Mouse (Mus musculus): Measurements from ENCODE around the gene Sqstm1. TPM values are rescaled to one million over a fixed set of nuclear protein-coding genes. Genes with fewer than 3 reads are reported as not detected.
A peak's percentile ranks its signal among the peaks of the same experiment; 100 is the strongest.

The Sqstm1 gene
- polyA plus RNA-seq, 1 experiment from 2014 or later = 226 TPM

DNA sequence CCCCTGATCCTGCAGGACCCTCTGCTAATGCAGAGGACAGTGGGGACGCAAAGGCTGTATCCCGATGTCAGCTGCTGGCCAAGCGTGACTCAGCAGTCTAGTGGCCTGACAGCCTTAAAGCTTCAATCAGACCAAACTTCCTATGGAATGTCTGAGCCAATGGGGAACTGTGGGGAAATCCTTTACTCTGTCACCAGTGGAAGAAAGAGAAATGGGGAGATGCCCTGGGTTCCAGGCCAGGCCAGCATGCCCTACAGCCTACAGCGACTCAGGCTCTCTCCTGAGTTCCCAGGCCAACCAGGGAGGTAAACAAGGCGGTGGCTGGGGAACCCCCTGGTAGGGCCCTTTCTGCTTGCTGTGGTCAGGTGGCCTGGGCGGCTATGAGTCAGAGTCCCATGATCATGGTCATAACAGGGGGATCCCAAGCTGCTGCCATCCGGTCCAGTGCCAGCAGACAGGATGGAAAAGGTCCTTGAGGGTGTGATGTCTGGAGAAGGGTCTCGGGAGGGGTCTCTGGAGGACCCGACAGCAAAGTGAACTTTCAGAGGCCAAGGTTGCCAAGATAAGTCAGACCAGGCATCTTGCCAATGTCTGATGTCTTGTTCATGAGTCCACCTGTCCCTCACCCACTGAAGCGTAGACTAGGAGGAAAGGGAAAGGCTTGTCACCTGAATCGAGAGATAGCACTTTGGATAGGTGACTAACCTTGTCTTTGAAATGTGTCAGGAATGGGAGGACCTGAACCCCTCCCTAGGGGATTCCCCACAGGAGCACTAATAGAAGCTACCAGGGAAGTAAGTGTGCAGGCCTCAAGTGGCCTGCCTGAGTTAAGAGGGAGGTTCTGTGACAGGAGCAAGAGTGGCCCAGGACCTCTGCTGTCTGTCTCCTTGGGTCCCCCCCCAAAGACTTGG lies 2.5 kb upstream of the Sqstm1 start:
- no peaks in the 10 kb centered on the region; the same call in 1 of the 2 replicates for H3K36me3 ChIP-seq (ENCODE audit: control insufficient read depth, insufficient read depth, low read length)
- H3K27ac ChIP-seq (replicated peaks in 1 of 2; ENCODE audit: control insufficient read depth in 1 of 2, insufficient read depth in 1 of 2, low read depth in 2 of 2, low read length in 2 of 2) = peak overlapping the region; percentile 80 to 85
- no peaks in the 10 kb centered on the region for H3K27me3 ChIP-seq (ENCODE audit: control insufficient read depth, insufficient read depth, low read length)
- H3K9me3 ChIP-seq (ENCODE audit: control insufficient read depth, low read length) = no peaks in the 10 kb centered on the region
- H3K4me1 ChIP-seq (ENCODE audit: control insufficient read depth in 2 of 2, insufficient read depth in 2 of 2, low read length in 2 of 2) = peaks cover 33 to 45% of the 10 kb centered on the region in 2 experiments
- peak; percentile 57 for ATAC-seq (ENCODE audit: insufficient number of reproducible peaks, insufficient read depth, low FRiP score, low read depth)
- peak overlapping the region; percentile 18; the same call in 1 of the 2 replicates for H3K9ac ChIP-seq (ENCODE audit: low read length)
- no peak overlapping the region for H3K4me3 ChIP-seq (ENCODE audit: control insufficient read depth in 1 of 2, insufficient read depth in 1 of 2, low read depth in 1 of 2, low read length in 2 of 2)
- H3K4me2 ChIP-seq (ENCODE audit: low read length) = peak overlapping the region; percentile 40
- 13% methylated on average over 11 of the region's 11 CpGs for WGBS

DNA sequence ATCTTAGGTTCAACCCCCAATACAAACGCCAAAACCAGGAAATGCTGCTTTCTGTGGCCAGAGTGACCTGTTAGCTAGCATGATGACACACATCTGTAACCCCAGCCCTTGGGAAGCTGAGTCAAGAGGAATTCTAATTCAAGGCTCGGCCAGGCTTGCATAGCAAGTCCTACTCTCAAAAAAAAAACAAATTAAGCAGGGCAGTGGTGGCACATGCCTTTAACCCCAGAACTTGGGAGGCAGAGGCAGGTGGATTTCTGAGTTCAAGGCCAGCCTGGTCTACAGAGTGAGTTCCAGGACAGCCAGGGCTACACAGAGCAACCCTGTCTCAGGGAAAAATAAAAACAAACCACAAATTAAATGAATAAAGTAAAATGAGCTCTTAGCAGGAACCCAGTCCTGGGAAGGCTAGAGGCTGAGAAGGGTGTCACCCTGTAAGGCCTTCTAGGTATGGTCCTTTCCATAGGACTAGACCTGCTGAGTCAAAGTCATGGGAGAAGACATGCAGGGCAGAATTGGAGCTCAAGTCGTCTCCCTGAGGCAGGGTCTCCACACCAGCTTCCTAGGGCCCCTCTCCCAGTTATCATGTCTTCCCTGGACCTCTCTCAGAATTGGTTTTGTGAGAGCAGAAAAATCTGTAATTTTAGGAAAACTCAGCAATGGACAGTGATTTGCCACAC lies 1.6 kb upstream of the Sqstm1 start:
- 63% methylated on average over 3 of the region's 3 CpGs for WGBS
- Histone ChIP-seq H3K4me1 (ENCODE audit: control insufficient read depth in 2 of 2, insufficient read depth in 2 of 2, low read length in 2 of 2) (peaks cover 33 to 42% of the 10 kb centered on the region in 2 experiments), H3K9ac (ENCODE audit: low read length) (peak overlapping the region; percentile 18; the same call in 1 of the 2 replicates), H3K4me2 (ENCODE audit: low read length) (peak overlapping the region; percentile 40), H3K9me3 (ENCODE audit: control insufficient read depth, low read length) (no peaks in the 10 kb centered on the region), H3K36me3 (ENCODE audit: control insufficient read depth, insufficient read depth, low read length) (peaks cover 6% of the 10 kb centered on the region), H3K4me3 (ENCODE audit: control insufficient read depth in 1 of 2, insufficient read depth in 1 of 2, low read depth in 1 of 2, low read length in 2 of 2) (no peak overlapping the region), H3K27me3 (ENCODE audit: control insufficient read depth, insufficient read depth, low read length) (no peaks in the 10 kb centered on the region), H3K27ac (replicated peaks in 1 of 2; ENCODE audit: control insufficient read depth in 1 of 2, insufficient read depth in 1 of 2, low read depth in 2 of 2, low read length in 2 of 2) (peak overlapping the region; percentile 80 to 85)
- no peak for ATAC-seq (ENCODE audit: insufficient number of reproducible peaks, insufficient read depth, low FRiP score, low read depth)

DNA sequence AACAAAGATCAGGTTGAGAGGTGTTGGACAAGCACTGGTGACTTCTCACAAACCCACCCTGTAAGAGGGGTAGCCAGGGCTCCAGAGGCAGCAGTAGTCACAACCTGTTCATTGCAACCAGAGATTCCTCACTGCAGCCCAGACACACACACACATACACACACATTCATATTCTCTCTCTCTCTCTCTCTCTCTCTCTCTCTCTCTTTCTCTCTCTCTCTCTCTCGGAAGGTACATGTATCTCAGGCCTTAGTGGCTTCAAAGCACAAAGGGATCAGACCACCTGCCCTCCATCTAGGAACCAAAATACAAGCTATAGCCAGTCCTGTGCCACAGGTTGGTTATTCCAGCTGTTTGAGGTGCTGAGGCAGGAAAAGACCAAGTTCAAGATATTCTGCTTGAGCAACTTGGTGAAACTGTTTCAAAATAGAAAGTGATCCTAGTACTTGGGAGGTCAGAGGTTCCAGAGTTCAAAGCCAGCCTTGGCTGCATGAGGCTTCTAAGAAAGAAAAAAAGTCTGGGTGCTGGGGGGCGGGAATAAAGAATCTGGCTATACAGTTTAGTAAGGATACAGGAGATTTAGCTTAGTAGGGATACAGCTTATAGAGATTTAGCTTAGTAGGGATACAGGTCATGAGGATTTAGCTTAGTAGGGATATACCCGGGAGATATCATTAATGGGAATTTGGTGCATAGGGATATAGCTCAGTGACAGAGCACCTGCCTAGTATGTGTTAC lies 864 bp upstream of the Sqstm1 start:
- Histone ChIP-seq H3K27me3 (ENCODE audit: control insufficient read depth, insufficient read depth, low read length) (no peaks in the 10 kb centered on the region), H3K4me3 (ENCODE audit: control insufficient read depth in 1 of 2, insufficient read depth in 1 of 2, low read depth in 1 of 2, low read length in 2 of 2) (peak overlapping the region; percentile 71 to 91), H3K4me2 (ENCODE audit: low read length) (peak overlapping the region; percentile 73), H3K9me3 (ENCODE audit: control insufficient read depth, low read length) (no peaks in the 10 kb centered on the region), H3K9ac (ENCODE audit: low read length) (peak overlapping the region; percentile 97), H3K4me1 (ENCODE audit: control insufficient read depth in 2 of 2, insufficient read depth in 2 of 2, low read length in 2 of 2) (peaks cover 29 to 42% of the 10 kb centered on the region in 2 experiments), H3K27ac (replicated peaks in 1 of 2; ENCODE audit: control insufficient read depth in 1 of 2, insufficient read depth in 1 of 2, low read depth in 2 of 2, low read length in 2 of 2) (peak overlapping the region; percentile 10 to 98; a peak in 3 of 4 replicates), H3K36me3 (ENCODE audit: control insufficient read depth, insufficient read depth, low read length) (peaks cover 13% of the 10 kb centered on the region)
- ATAC-seq (ENCODE audit: insufficient number of reproducible peaks, insufficient read depth, low FRiP score, low read depth) = no peak
- 88% methylated on average over 3 of the region's 3 CpGs for WGBS

DNA sequence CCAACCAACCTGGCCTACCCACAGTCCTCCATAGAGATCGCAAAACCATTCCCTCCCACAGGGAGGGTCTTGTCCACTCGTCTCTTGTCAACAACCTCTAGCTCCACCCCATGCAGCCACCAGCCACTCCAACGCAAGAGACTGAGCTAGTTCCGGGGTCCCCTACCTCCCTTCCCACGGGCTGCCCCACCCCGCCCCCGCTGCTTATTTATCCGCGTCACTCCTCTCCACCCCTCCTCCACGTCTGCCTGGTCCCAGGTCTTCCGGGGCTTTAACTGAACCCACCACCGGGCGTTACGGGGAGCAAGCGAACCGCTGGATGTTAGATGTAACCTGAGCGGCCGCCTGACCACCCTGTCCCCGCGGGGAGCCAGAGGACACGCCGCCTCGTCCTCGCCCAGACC lies 524 bp downstream of the Sqstm1 start:
- Histone ChIP-seq H3K36me3 (ENCODE audit: control insufficient read depth, insufficient read depth, low read length) (peaks cover 27% of the 10 kb centered on the region), H3K4me3 (ENCODE audit: control insufficient read depth in 1 of 2, insufficient read depth in 1 of 2, low read depth in 1 of 2, low read length in 2 of 2) (peak overlapping the region; percentile 71 to 91), H3K4me2 (ENCODE audit: low read length) (peak overlapping the region; percentile 73), H3K4me1 (ENCODE audit: control insufficient read depth in 2 of 2, insufficient read depth in 2 of 2, low read length in 2 of 2) (peaks cover 18 to 30% of the 10 kb centered on the region in 2 experiments), H3K9me3 (ENCODE audit: control insufficient read depth, low read length) (no peaks in the 10 kb centered on the region), H3K27me3 (ENCODE audit: control insufficient read depth, insufficient read depth, low read length) (no peaks in the 10 kb centered on the region), H3K27ac (replicated peaks in 1 of 2; ENCODE audit: control insufficient read depth in 1 of 2, insufficient read depth in 1 of 2, low read depth in 2 of 2, low read length in 2 of 2) (peak overlapping the region; percentile 90 to 98), H3K9ac (ENCODE audit: low read length) (peak overlapping the region; percentile 97)
- ATAC-seq (ENCODE audit: insufficient number of reproducible peaks, insufficient read depth, low FRiP score, low read depth) = peak; percentile 81
- under 1% methylated on average over 24 of the region's 24 CpGs for WGBS

DNA sequence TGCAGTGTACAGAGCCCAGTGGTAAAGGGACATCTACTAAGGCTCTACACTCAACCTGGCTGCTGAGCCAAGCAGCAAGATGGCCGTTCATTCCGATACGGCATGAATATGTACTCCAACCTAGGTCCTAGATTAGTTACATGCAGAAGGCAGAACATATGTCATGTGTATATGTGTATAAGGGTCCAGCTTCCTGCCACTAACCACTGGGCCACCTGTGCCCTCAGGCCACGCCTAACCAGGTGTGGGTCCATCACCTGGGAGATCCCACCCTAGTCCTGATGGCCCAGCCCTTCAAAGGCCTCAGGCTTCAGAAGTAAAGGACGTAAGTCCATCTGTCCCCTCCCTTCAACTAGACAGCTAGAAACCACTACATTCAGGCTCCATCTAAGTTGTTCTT lies 2.6 kb downstream of the Sqstm1 start:
- Histone ChIP-seq H3K27ac (replicated peaks in 1 of 2; ENCODE audit: control insufficient read depth in 1 of 2, insufficient read depth in 1 of 2, low read depth in 2 of 2, low read length in 2 of 2) (no peak overlapping the region), H3K27me3 (ENCODE audit: control insufficient read depth, insufficient read depth, low read length) (no peaks in the 10 kb centered on the region), H3K4me1 (ENCODE audit: control insufficient read depth in 2 of 2, insufficient read depth in 2 of 2, low read length in 2 of 2) (peaks cover 12 to 23% of the 10 kb centered on the region in 2 experiments), H3K4me3 (ENCODE audit: control insufficient read depth in 1 of 2, insufficient read depth in 1 of 2, low read depth in 1 of 2, low read length in 2 of 2) (no peak overlapping the region), H3K9ac (ENCODE audit: low read length) (no peak overlapping the region), H3K9me3 (ENCODE audit: control insufficient read depth, low read length) (no peaks in the 10 kb centered on the region), H3K4me2 (ENCODE audit: low read length) (no peak overlapping the region), H3K36me3 (ENCODE audit: control insufficient read depth, insufficient read depth, low read length) (peaks cover 47% of the 10 kb centered on the region)
- no peak for ATAC-seq (ENCODE audit: insufficient number of reproducible peaks, insufficient read depth, low FRiP score, low read depth)
- WGBS = 91% methylated on average over 5 of the region's 5 CpGs

DNA sequence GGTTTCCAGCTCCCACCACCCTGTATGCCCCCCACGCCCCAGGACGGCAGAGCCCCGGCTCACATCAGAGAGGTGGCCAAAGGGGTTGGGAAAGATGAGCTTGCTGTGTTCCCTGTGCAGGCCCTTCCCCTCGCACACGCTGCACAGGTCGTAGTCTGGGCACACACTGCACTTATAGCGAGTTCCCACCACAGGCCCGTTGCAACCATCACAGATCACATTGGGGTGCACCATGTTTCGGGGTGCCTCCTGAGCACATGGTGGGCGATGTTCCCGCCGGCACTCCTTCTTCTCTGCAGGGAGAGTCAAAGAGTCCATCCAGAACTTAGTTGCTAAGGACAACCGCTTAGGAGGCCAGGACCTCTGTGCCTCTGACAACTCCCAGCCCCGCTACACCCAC lies 3.3 kb downstream of the Sqstm1 start:
- Histone ChIP-seq H3K4me2 (ENCODE audit: low read length) (no peak overlapping the region), H3K9me3 (ENCODE audit: control insufficient read depth, low read length) (no peaks in the 10 kb centered on the region), H3K27me3 (ENCODE audit: control insufficient read depth, insufficient read depth, low read length) (no peaks in the 10 kb centered on the region), H3K4me3 (ENCODE audit: control insufficient read depth in 1 of 2, insufficient read depth in 1 of 2, low read depth in 1 of 2, low read length in 2 of 2) (no peak overlapping the region), H3K27ac (replicated peaks in 1 of 2; ENCODE audit: control insufficient read depth in 1 of 2, insufficient read depth in 1 of 2, low read depth in 2 of 2, low read length in 2 of 2) (no peak overlapping the region), H3K9ac (ENCODE audit: low read length) (no peak overlapping the region), H3K4me1 (ENCODE audit: control insufficient read depth in 2 of 2, insufficient read depth in 2 of 2, low read length in 2 of 2) (peaks cover 5 to 16% of the 10 kb centered on the region in 2 experiments), H3K36me3 (ENCODE audit: control insufficient read depth, insufficient read depth, low read length) (peaks cover 54% of the 10 kb centered on the region)
- ATAC-seq (ENCODE audit: insufficient number of reproducible peaks, insufficient read depth, low FRiP score, low read depth) = no peak
- WGBS = 96% methylated on average over 14 of the region's 14 CpGs

DNA sequence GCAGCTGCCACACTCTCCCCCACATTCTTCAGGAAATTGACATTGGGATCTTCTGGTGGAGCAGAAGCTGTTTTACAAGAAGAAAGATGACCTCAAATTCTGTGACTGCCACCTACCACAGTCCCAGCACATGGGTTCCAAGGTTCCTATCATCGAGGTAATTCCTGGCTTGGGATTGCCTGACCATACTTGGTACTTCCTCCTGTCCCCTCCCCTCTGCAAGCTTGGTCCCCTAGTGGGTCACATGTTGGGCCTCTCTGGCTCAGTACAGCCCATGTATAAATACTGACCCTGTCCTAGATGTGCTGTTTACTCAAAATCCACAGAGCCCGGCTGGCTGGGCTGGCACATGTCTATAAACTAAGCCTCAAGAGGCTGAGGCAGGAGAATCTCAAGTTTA lies 4.6 kb downstream of the Sqstm1 start:
- H3K4me2 ChIP-seq (ENCODE audit: low read length) = no peak overlapping the region
- no peak overlapping the region for H3K4me3 ChIP-seq (ENCODE audit: control insufficient read depth in 1 of 2, insufficient read depth in 1 of 2, low read depth in 1 of 2, low read length in 2 of 2)
- no peak overlapping the region for H3K27ac ChIP-seq (replicated peaks in 1 of 2; ENCODE audit: control insufficient read depth in 1 of 2, insufficient read depth in 1 of 2, low read depth in 2 of 2, low read length in 2 of 2)
- no peaks in the 10 kb centered on the region for H3K27me3 ChIP-seq (ENCODE audit: control insufficient read depth, insufficient read depth, low read length)
- 87% methylated on average over 2 of the region's 2 CpGs for WGBS
- no peaks in the 10 kb centered on the region for H3K9me3 ChIP-seq (ENCODE audit: control insufficient read depth, low read length)
- peaks cover 2 to 8% of the 10 kb centered on the region in 2 experiments; a peak in 3 of 4 replicates for H3K4me1 ChIP-seq (ENCODE audit: control insufficient read depth in 2 of 2, insufficient read depth in 2 of 2, low read length in 2 of 2)
- H3K9ac ChIP-seq (ENCODE audit: low read length) = no peak overlapping the region
- H3K36me3 ChIP-seq (ENCODE audit: control insufficient read depth, insufficient read depth, low read length) = peaks cover 67% of the 10 kb centered on the region
- no peak for ATAC-seq (ENCODE audit: insufficient number of reproducible peaks, insufficient read depth, low FRiP score, low read depth)

Measured in heart, embryonic 14.5 days (tissue).